In genomic region chr1:57009171-57009570, GRCm38 (mm10) we compare ENCODE assay signal across 24 mouse cellular contexts.
"Had no signal": no experiment of that assay in that cellular context is flagged by ENCODE, and none has a peak within 500 bp of the region (broad histone marks: within the 10 kb centered on the region; RNA-seq: fewer than 3 reads in every experiment).

No protein-coding gene starts in this region.

- ATAC-seq: liver, embryonic 12.5 days; midbrain, embryonic 16.5 days had no signal

- DNase-seq: kidney, adult 2 months; kidney, postnatal 25 days; layer of hippocampus, postnatal 36 days; left cerebral cortex, postnatal 4 days; liver; lung, adult 18-20 months; lung, postnatal 10 days; lung, postnatal 36 days; right cerebral cortex, adult 18-20 months; right cerebral cortex, postnatal 14 days; right cerebral cortex, postnatal 4 days; thymus, adult 2 months; thymus, postnatal 14 days; thymus, postnatal 4 days had no signal

- H3K9me3 ChIP-seq: limb, embryonic 13.5 days; liver, embryonic 12.5 days; liver, embryonic 15.5 days; lung, embryonic 15.5 days; midbrain, embryonic 10.5 days had no signal

- H3K36me3 ChIP-seq: limb, embryonic 13.5 days; liver, embryonic 12.5 days; liver, embryonic 15.5 days; lung, embryonic 15.5 days; midbrain, embryonic 10.5 days had no signal

- H3K4me3 ChIP-seq: left cerebral cortex, adult 2 months; limb, embryonic 13.5 days; liver, embryonic 12.5 days; liver, embryonic 15.5 days; lung, embryonic 15.5 days; megakaryocyte, embryonic 14.5 days; midbrain, embryonic 10.5 days had no signal

- H3K4me1 ChIP-seq: limb, embryonic 13.5 days; liver, embryonic 12.5 days; liver, embryonic 15.5 days; lung, embryonic 15.5 days; megakaryocyte, embryonic 14.5 days; midbrain, embryonic 10.5 days had no signal

- H3K27ac ChIP-seq: kidney, postnatal 0 days; left cerebral cortex, adult 2 months; limb, embryonic 13.5 days; liver, embryonic 12.5 days; liver, embryonic 15.5 days; lung, embryonic 15.5 days; midbrain, embryonic 10.5 days; stomach, postnatal 0 days had no signal

- H3K4me2 ChIP-seq: limb, embryonic 13.5 days; liver, embryonic 12.5 days; liver, embryonic 15.5 days; lung, embryonic 15.5 days had no signal

- H3K9ac ChIP-seq: limb, embryonic 13.5 days; liver, embryonic 12.5 days; liver, embryonic 15.5 days; lung, embryonic 15.5 days had no signal

- H3K27me3 ChIP-seq: limb, embryonic 13.5 days; liver, embryonic 12.5 days; liver, embryonic 15.5 days; lung, embryonic 15.5 days; megakaryocyte, embryonic 14.5 days had no signal
